Mouse (Mus musculus) 3T3-L1 (cell line): ENCODE data around the gene Psmd14.

Source experiments
- DNase-seq: peaks from one replicate; pipeline ENCODE4 v3.0.0-alpha.2; 2015; ENCODE audit warnings: low read depth, low spot score

Psmd14 gene

DNA sequence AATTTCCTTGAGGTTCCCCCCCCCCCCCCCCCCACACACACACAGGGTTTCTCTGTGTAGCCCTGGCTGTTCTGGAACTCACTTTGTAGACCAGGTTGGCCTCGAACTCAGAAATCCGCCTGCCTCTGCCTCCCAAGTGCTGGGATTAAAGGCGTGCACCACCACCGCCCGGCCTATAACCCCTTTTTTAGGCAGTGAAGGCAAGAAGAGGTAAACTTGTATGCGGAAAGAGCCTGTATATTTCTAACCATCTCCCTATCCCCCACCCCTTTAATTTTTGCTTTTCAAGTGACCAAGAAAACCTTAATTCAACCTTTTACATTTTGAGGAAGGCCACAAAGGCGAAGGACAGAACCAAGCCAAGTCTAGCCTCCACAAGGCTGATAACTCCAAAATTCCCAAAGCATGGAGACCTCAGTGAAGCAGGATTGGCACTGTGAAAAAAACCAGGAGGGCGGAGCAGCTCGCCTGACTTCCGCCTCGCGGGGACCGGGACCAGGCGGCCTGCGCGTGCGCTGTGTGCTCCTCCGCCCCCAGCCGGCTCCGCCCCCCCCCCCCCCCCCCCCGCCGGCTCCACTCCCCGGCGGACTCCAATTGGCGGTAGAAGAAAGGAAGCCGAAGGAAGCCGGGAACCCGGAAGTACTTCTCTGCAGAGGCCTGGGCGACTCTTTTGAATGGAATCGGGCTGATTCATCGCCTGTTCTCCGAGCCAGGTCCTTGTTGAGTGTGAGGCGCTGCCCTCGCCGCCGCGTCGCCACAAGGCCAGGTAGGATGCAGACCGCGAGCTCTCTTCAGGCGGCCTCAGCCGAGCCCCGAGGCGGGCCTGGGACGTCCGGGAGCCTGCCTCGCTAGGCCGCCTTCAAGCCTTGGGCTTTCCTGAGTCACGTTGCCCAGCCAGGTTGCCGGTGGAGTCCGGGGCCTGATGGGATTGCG, at the start of gene Psmd14:
Psmd14 (plus strand) TSS at position 587 of the 933 bp plus-strand sequence.
- DNase-seq: peak; percentile 95

GRCm38 (mm10) chr2:61662833-61663232, 48.7 kb upstream of the Psmd14 start:
- DNase-seq: no peak

DNA sequence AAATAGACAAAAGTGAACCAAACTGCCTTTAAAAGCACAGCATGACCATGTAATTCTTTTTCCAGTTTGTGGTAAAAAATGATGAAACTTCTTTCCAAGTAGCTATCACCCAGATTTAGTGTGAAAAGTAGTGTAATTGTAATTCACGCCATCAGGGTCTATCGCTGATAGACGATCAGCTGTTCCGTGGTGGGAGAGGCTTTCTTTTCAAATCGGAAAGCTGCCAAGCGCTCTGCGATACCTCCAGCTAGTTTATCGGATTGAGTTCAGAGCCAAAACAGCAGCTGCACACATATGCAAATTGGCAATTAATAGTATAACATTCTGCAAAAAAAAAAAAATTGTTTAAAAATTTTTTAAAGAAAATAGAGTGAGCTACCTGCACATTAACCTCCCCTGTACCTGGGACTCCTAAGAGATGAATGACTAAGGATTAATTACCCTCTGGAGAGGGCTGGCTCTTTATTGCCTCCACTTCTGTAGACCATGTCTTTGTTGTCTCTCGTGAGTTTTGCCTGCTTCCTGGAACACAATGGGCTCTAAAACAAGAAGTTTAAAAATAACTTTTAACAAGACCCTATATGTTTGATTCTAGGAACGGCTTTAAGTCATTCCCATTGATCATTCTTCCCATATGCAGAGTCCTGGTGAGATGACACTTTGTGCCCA, 47.8 kb upstream of the Psmd14 start:
- DNase-seq: no peak

- DNase-seq: no peak
Measured at GRCm38 (mm10) chr2:61667420-61667819, 44.1 kb upstream of the Psmd14 start.

GRCm38 (mm10) chr2:61668260-61668659, 43.2 kb upstream of the Psmd14 start:
- DNase-seq: peak; percentile 67

- no peak for DNase-seq
Measured at GRCm38 (mm10) chr2:61674555-61674954, 36.9 kb upstream of the Psmd14 start.

- no peak for DNase-seq
Measured at GRCm38 (mm10) chr2:61681572-61681971, 29.9 kb upstream of the Psmd14 start.

- DNase-seq: no peak
Measured at GRCm38 (mm10) chr2:61686533-61686932, 25.0 kb upstream of the Psmd14 start.

DNA sequence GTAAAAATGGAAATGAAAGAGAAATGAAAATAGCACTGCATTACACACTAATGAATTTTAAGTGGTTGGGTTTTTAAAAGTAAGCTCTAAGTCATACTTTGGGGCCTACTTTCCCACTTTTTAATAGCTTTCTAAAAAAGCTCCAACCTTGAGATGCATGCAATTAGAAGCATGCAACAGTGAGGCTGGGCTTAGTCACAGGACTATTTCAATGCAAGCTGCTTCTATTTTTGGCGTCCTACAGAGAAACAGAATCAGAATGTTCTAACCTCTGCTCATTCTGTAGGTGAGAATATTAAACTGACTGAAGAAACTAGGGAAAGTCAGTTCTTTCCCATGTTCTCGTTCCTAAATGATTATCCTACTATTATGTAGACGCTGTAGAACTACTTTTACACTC, 22.4 kb upstream of the Psmd14 start:
- no peak for DNase-seq

DNA sequence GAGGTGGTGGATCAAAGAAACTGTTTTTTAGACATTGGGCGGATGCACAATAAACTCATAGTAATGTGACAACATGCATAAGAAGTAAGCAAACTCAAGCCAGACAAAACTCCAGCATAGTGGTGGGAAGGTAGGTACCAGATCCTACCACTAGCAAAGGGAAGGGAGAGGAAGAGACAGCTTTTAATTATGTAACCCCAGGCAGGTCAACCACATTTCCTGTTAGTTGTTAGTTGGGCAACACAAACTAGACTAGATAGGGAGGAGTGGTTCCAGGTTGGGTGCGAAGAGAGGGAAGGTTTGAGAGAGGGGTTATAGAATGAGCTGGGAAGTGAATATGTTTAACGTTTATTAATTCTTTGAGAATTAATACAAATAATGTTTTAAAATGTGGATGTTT, 1.9 kb upstream of the Psmd14 start:
- no peak for DNase-seq

DNA sequence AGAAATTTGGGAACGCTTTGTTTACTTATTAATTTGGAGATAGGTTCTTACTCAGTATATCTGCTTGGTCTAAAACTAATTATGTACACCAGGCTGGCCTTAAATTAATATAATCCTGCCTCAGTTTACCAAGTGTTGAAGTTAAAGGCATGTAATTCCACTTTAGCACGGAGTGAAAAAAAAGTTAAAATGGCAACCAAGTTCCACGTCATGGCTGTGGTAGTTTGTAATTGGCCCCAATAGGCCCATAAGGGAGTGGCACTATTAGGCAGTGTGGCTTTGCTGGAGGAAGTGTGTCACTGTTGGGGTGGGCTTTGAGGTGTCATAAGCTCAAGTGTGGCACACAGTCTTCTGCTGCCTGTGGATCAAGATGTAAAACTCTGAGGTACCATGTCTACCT, 1.0 kb downstream of the Psmd14 start:
- DNase-seq: peak; percentile 76

DNA sequence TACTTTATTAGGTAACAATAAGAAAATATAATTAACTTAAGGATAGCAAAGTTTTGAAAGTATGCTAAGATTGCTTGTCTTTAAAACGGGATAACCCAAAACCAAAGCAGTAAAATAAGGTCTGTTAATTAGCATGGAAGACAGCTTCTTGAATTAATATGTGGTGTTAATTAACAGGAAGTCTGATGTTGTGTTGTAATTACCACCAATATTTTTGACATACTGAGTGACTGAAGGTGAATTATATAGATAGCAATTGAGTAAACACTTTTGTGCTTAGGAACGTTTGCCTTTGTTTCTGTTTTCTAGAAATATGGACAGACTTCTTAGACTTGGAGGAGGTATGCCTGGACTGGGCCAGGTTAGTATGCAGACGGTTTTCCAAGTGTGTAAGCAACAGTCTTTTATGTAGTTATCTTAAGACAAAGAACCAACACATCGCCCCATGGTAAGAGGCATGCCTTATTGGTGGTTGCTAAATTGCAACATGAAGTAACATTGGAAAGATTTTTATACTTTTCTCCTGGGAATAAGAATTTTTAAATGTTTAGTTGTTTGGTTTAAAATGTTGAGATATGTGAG, 11.0 kb downstream of the Psmd14 start:
- DNase-seq: no peak

DNA sequence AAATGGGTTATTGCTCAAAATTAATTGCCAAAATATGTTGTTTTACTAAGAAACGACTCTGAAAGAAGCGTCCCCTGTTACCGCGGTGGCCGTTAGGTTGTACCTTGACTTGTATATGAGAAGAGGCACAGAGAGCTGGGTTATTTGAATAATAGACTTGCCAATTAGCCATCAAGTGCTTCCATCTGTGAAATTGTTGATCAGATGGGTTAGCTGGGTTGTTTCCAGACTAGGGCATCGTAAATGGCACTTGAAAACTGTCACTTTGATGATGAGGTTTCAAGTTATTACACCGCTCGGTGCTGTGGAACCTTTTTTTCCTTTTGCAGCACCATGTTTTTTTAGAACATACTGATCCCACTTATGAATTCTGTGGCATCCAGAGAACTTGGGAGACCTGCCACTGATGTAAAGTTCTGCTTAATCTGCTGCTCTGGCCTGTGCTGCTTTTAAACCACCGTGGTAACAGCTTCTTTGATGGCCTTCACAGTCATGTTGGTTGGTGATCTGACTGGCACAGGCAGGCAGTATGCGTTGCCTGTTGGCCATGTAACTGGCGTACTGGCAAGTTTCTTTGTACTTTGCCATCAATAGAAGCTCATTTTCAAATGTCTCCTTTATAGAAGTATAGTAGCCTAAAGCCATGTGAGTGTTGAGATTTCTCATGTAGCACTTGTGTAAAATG, 21.4 kb downstream of the Psmd14 start:
- no peak for DNase-seq

DNA sequence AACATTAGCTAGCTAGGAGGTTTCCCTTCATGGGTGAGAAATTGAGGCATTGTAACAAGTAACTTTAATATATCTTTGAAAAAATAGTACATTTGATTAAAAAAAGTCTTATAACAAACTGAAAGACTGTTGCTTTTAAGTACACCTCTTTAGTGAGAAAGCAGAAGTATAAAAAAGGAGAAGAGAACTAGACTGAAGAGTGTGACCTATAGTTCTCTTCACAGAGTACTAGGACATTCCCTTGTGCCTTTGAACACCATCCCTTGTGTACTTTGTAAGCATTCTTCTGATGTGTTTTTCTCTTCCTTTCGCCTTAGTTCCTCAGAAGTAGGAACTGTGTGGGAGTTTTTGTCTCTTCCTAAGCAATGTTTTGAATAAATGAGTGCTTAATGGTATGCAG, 22.7 kb downstream of the Psmd14 start:
- DNase-seq: no peak

GRCm38 (mm10) chr2:61746051-61746450, 34.6 kb downstream of the Psmd14 start:
- no peak for DNase-seq

DNA sequence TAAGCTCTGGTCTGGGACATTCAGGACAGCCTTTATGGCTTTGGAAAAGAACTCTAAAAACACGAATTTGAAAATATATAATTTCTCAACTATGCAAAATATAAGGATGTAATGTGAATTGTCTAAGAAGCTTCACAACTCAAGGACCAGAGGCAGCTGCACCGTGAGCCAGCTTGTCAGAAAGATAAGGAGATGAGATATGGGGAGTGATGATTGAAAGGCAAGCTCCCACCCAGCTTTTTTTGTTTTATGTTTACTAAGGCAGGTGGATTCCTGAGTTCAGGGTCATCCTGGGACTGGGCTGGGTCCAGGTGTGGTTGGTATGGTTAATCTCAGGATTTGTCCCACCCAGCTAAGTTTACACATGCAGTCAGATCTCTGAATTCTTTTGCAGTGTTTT, 35.1 kb downstream of the Psmd14 start:
- no peak for DNase-seq

DNA sequence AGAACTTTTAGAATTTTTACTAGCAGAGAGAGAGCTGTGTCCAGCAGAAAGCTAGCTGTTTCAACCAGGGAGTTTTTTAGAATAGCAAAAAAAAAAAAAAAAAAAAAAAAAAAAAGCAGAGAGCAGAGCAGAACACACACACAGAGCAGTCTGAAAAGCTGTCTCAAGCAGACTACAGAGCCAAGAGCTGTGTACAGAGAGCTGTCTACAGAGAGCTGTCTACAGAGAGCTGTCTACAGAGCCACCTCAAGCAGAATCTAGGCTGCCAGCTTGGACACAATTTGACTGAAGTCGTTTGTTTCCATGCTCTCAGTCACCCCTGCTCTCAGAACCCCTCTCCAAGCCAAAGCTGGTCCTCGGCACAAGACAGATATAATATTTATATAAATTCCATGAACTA, 35.9 kb downstream of the Psmd14 start:
- no peak for DNase-seq

GRCm38 (mm10) chr2:61750702-61751101, 39.2 kb downstream of the Psmd14 start:
- no peak for DNase-seq

DNA sequence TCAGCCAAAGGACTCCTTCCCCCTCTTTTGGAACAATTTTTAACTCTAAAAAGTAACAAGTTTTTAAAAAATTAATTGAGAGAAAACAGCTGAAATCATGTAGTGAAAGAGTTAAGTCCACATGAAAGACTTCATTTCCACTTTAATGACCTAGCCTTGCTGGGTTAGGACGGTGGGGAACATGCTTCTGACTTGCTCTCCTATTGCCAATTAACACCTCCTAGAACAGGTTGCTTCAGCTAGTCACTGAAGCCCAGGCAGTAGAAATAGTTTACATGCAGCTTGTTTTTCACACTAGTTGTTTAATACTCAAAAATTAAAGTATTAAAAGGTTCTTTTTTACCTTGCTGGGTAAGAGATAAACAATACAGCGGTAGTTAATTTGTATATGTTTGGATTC, 39.8 kb downstream of the Psmd14 start:
- DNase-seq: no peak

DNA sequence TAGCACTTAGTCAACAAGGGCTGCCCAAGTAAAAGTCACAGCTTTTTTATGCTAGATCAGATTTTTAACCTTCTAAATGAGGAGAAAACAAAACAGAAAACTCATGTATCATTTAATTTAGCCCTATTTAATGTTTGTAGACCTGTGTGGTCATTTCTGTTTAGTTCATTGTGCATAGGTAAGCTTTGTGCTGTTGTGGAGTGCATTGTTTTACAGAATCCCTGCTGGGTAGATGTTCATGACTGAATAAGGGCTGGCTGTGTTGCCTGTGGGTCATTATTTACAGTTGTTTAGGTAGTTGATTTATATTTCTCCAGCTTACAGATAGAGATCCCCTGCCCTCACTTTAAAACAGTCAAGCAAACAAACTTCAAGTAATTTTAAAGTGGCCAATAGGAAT, 40.9 kb downstream of the Psmd14 start:
- no peak for DNase-seq

DNA sequence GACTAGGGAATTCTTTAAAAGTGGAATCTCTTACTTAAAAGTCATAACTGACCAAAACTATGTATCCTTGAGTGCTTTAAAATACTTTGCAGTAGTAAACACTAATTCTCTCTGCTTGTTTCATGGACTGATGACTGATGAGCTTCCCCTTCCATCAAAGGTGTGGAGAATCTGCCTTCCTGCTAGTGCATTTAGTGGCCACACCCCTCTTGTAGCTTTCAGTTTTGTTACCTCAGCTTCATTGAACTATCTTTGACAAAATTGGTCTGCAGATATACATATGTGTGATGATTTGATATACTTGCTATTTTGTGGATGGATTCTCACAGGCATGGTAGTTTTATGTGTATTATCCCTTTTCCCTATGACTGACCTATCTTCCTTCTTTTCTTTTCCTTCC, 43.5 kb downstream of the Psmd14 start:
- DNase-seq: no peak

GRCm38 (mm10) chr2:61759234-61759855, 47.9 kb downstream of the Psmd14 start:
- no peak for DNase-seq
